Mouse (Mus musculus) cerebellum, adult 18-20 months (tissue): ENCODE measurements around the gene Scn2b.
A peak's percentile ranks its signal among the peaks of the same experiment; 100 is the strongest.

Experiments
- DNase-seq, 2 experiments: peaks; one replicate each; pipeline ENCODE4 v3.0.0; 2021

The Scn2b gene

GRCm38 (mm10) chr9:45120567-45120966 is 3.0 kb downstream of the Scn2b start:
- DNase-seq, result peak in 1 of 2 experiments; percentile 39

- peak; percentile 52 to 60 for DNase-seq
These were observed 3.4 kb downstream of the Scn2b start for GRCm38 (mm10) chr9:45121001-45121400.

- peak; percentile 86 to 89 for DNase-seq
These were observed 4.2 kb downstream of the Scn2b start for GRCm38 (mm10) chr9:45121769-45122168.

- peak; percentile 47 to 70 for DNase-seq
These were observed 4.7 kb downstream of the Scn2b start for GRCm38 (mm10) chr9:45122209-45122761.

GRCm38 (mm10) chr9:45125211-45125610 is 7.6 kb downstream of the Scn2b start:
- DNase-seq, result no peak

DNA sequence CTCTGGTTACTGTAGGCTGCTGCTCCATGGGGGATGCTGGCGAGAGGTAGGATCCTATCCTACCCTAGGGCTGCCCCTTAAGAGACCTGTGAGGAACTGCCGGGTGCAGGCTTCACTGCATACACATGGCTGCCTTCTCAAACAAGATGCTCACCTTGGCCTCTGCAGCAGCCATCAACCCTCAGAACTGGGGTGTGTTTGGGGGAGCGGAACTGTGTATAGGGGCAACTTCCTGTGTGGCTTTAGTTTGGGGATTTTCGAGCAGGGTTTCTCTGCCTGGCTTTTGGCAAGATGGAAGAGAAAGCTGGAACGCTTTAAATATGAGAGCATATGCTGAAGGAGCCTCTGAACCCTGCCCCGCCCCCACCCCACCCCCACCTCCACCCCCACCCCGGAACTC is 9.4 kb downstream of the Scn2b start:
- DNase-seq, result no peak

- DNase-seq, result no peak
These were observed 12.5 kb downstream of the Scn2b start for GRCm38 (mm10) chr9:45130119-45130518.

DNA sequence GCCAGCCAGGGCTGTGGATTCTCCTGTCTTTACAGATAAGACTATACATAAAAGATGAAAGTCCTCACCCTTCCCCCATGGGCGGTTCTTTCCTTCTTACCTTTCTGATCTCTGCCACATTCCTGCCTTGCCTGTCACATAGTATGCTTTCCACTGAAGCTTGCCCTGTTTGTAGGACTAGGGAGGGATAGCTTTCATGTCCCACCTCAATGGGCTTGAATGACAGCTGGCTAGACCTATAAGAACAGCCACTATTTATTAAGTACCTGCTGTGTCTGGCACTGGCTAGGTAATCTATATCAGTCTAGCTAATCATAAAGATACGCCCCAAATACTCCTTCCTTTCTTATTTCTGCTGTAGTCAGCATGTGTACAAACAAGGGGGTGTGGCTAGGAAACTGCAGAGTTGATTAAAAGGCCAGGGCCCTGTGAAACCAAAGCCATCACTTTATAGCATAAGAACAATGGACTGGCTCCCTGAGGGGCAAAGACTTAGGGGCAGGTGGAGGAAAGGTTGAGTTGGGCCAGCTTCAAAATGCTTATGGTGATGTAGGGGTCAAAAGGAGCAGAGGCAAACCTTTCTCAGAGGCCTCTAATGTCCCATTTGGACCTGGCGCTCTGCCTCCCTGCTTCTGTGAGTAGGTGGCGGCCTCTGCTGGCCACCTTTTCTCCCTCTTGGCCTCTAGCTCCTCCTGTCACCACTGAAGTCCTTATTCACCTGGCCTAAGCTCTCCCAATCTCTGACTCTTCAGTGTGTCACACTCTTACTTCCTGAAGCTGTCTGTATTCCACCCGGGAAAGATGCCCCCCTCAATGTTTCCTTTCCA is 16.1 kb downstream of the Scn2b start:
- DNase-seq, result peak; percentile 87

DNA sequence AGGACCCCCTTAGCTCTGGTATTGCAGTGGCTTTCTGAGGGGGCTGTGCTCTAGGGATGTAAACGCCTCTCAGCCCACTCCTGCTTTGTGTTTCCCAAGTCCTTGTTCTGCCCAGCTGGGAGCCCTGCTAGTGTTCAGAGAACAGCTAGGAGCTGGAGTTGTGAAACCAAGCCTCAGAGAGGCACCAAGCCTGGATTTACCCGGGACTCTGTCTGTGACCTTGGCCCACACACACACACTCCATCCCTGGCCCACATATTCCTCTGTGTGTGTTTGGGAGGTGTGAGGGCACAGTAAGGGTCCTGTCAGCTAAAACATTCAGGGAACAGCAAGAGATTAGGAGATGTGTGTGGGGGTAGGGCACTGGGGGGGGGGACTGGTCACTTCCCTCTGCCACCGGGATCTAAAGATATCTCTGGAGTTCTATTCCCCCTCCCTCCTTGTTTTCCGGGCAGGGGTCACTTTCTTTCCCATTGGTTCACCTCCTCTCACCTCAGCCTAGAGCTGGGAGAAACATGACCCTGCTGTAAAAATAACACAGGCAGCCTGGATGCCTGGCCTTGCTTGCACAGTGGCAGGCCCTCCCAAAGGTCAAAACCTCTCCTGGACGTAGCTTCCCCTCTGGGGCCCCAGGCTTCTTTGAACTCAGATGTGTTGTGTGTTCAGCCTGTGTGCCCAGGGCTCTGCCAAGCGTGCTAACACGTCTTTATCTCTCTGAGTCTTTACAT is 19.0 kb downstream of the Scn2b start:
- DNase-seq, result peak in 1 of 2 experiments; percentile 2

DNA sequence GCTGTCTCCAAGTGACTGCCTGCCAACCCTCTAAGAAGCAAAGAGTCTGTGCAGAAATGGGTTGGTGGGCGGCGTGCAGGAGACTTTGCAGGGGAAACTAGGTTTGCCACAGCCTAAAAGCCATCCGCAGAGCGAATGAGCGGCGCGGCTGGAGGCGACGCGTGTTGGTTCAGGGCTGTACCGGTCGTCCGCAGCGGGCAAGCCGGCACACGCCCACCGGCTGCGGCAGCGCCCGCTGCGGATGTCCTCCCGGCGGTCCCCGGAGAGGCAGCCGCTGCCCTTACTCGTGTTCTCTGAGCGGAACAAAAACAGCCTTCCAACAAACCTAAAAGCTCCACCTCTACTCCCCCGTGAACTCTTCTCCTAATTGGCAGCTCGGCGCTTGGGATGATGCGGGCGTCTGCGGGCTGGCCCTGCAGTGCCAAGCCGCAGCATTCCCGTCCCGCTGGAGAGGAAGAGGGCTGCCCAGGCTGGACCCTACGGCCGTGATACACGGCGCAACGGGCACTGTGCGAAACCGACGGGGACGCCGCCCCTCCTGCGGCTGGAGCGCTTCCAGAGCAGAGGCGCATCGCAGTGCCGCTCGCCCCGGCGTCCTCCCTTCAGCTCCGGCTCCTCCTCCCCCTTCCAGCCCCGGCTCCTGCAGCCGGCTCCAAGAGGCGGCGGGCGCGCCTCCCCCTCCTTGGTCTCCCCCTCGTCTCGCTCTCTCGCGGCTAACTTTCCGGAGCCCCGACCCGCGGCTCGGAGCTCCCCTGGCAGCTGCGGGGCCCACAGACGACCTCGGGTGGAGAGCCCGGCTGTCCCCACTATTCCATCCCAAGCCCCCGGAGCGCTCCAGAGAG is 20.8 kb downstream of the Scn2b start, which contains the start of gene Scn4b:
Scn4b (plus strand) TSS at position 205 of the 842 bp plus-strand sequence.
- DNase-seq, result peak; percentile 45 to 51

- DNase-seq, result no peak
These were observed 21.5 kb downstream of the Scn2b start for GRCm38 (mm10) chr9:45139082-45139481.

GRCm38 (mm10) chr9:45140945-45141344 is 23.4 kb downstream of the Scn2b start:
- DNase-seq, result no peak

GRCm38 (mm10) chr9:45142686-45143085 is 25.1 kb downstream of the Scn2b start:
- DNase-seq, result no peak

DNA sequence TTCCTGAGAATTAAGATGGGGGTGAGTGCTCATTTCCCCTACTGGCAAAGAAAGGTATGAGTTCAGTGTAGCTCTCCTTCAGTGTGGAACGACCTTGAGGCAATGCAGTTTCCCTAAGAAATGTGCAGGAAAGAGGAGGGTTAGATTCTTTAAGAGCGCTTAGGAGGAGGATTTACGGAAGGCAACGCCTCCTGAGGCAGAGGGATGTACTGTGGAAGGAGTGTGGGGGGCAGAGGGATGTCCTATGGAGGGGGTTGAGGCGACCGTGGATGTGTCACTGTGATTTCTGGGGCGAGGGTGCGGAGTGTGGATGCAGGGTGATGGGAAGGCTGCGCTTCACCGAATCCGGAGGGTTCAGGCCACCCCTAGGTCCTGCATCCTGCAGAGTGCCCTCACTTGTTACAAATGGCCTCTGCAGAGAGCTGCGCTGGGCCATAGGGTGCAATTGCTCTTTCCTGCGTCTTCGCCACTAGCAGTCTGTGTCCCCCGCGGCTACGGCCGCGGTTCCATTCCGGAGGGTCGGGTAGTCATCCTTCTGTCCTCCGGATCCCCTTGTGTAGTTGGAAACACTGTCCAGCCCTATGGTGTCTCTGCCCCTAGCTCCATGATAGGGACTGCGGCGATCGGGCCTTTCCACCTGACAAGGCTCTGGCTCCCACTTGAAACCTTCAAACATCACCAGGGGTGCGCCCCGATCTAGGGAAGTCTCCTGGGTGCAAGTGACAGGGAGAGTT is 28.1 kb downstream of the Scn2b start:
- peak in 1 of 2 experiments; percentile 50 for DNase-seq

DNA sequence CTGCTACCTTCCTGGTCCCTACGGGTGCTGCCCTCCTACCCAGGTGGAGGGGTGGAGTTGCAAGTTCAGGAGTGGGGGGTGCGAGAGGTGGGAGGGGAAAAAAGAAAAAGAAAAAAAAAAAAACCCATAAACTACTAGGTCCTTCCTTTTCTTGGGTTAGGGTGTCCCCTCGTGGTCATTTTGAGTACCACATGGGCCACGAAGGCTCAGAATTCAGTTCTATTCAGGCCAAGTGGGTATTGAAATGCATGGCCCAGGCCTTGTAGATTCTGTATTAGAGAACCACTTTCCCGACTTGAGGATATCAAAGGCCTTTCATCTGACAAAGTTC is 28.6 kb downstream of the Scn2b start:
- peak; percentile 83 for DNase-seq

DNA sequence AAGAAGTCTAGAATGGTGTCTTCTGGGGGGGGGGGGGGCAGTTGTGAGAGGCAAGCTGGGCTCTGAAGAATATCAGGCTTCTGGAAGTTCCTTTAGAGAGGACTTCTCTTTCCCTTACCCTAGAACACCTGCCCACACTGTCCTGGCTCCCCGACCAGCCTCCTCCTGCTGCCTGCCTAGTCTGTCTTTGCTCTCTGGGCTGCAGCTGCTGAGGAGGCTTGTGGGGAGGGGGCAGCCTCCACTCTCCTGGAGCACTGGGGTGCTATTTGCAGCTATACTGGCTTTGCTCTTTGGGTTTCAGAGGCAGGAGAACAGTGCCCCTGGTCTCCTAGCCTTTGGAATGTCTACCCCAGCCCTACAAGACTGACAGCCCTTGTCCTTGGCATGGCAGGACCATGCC is 33.4 kb downstream of the Scn2b start:
- no peak for DNase-seq

DNA sequence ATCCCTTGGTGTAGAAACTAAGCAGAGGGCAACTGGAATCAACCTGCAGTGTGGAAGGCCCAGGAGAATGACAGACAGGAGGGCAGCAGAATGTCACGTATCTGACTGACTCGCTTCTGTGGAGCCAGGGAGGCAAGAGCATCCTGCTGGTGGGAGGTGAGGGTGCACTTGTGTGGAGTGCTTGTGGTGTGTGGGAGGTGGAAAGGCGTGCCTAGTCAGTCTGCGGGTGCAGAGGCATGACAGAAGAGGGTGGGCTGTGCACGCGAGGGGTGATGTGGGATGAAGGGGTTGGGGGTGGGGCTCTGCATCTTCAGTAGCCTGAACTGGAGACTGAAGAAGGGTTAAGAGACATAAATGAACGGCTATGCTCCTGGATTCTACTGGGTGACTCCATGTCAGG is 35.8 kb downstream of the Scn2b start:
- DNase-seq, result no peak

GRCm38 (mm10) chr9:45167903-45168302 is 50.3 kb downstream of the Scn2b start:
- no peak for DNase-seq

GRCm38 (mm10) chr9:45170150-45170549 is 52.6 kb downstream of the Scn2b start:
- no peak for DNase-seq

GRCm38 (mm10) chr9:45171073-45171610 is 53.6 kb downstream of the Scn2b start:
- DNase-seq, result no peak

DNA sequence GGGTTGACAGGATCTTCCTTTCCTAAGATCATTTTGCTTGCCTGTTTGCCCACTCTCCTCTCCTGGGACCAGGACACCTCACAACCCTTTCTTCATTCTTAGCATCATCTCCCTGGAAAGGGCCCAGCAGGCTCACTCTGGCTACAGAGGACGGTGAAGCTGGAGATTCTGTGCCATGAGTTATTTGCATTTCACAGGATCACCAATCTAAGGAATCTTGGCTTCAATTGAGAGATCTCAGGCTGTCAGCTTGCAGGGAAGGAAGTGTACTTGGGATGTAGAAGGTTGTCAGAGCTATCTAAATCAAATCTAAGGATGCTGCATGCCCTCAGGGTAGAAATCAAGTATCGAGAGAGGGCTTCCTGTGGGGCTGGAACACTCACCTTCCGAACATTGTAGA is 55.9 kb downstream of the Scn2b start:
- no peak for DNase-seq

DNA sequence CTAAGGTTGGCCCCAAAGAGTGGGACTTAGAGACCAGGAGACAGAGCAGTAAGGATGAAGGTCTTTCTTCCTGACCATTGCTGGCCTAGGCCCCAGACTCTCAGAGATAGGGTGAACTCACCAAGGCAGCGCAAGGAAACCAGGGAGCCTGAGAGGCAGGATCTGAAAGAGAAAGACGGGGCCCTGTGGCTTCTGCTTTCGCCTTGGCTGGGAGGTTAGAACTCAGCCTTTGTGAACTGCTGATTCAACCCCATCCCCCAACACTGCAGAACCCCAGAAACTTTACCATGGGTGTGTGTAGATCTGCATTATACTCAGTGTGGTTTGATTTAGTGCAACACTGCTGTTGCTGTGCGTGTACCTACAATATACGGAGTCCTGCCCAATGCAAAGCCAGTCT is 61.7 kb downstream of the Scn2b start:
- DNase-seq, result no peak
